Mouse (Mus musculus) embryonic facial prominence, embryonic 10.5 days (tissue): ENCODE data around the gene Aspg. TPM values are rescaled to one million over a fixed set of nuclear protein-coding genes. Genes with fewer than 3 reads are reported as not detected.
A peak's percentile ranks its signal among the peaks of the same experiment; 100 is the strongest.

Experiments used
- DNase-seq: peaks from one replicate; pipeline ENCODE4 v3.0.0-alpha.2; 2017; ENCODE audit warnings: low spot score
- H3K27ac ChIP-seq: fragments of 300-500 bp; sonication (generic); replicated peaks from 2 replicates; pipeline ENCODE4 v1.5.1; 2016; ENCODE audit warnings: mild to moderate bottlenecking
- H3K27me3 ChIP-seq: fragments of 300-500 bp; sonication (generic); replicated peaks from 2 replicates; pipeline ENCODE4 v1.6.1; 2016; ENCODE audit warnings: low read depth, mild to moderate bottlenecking; ENCODE audit not compliant: poor library complexity, severe bottlenecking
- H3K36me3 ChIP-seq: fragments of 300-500 bp; sonication (generic); replicated peaks from 2 replicates; pipeline ENCODE4 v1.6.1; 2016; ENCODE audit warnings: mild to moderate bottlenecking, moderate library complexity
- H3K4me1 ChIP-seq: fragments of 300-500 bp; sonication (generic); 2 replicates; pipeline ENCODE4 v1.6.1; 2016
- H3K4me3 ChIP-seq: fragments of 300-500 bp; sonication (generic); 2 replicates; pipeline ENCODE4 v1.5.1; 2016; ENCODE audit warnings: mild to moderate bottlenecking, moderate library complexity
- H3K9me3 ChIP-seq: fragments of 300-500 bp; sonication (generic); 2 replicates; pipeline ENCODE4 v1.6.1; 2016; ENCODE audit warnings: mild to moderate bottlenecking
- WGBS: fragments of 180-500 bp; shearing (Covaris S2); methylation state at CpG from one replicate; pipeline ENCODE4 v1.1.7; 2016; 5-methylcytosine and 5-hydroxymethylcytosine counted together
- polyA plus RNA-seq: library from polyadenylated mRNA; unstranded; fragments of >200 nt; fragmentation: Nextera tagmentation; extraction: Ambion mirVana; gene quantifications from 2 replicates; pipeline ENCODE4 v1.2.1, GENCODE M21; 2016

Gene Aspg
- polyA plus RNA-seq, 1 experiment from 2014 or later = 2.7 TPM

DNA sequence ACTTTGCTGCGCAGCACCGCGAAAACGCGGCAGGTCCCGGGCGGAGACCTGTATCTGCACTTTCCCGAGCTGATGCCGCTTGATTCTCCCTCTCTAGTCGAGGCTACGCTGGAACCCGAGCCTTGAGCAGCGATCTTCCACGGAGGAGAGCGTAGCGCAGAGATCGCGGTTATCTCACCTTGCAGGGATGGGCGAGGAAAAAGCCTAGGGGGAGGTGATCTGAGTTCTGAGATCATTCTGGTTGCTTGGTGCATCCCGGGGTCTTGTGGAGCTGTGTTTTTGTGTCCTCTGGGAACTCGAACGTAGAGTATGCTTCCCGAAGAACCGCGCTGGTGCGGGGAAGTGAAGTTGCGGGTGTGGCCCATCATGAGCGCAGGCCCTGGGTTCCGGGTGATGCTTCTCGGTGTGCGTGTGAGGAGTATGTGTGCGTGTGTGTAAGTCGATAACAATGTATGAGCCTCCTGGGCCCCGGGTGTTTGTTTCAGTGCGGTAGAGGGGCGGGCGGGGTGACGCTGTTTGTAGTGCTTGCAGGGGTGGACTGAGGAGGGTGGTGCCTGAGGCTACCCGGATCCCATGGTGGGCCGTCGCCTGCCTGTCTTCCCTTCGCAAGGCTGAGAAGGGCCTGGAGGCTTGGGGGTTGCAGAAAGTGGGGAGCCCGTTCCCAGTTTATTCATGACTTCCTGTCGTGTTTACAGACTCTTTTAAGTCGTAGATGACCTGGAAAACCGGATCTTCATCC, 38.1 kb downstream of the Aspg start:
- H3K27ac ChIP-seq = peak overlapping the region; percentile 44; the same call in 1 of the 2 replicates
- H3K9me3 ChIP-seq = no peaks in the 10 kb centered on the region
- WGBS = under 1% methylated on average over 46 of the region's 46 CpGs
- peak overlapping the region; percentile 74 for H3K4me3 ChIP-seq
- peak; percentile 38 for DNase-seq
- peaks cover 69% of the 10 kb centered on the region for H3K4me1 ChIP-seq
- 0 out of 2 replicates have a peak, but pooled peaks cover 5% of the 10 kb centered on the region for H3K36me3 ChIP-seq
- peaks cover 73% of the 10 kb centered on the region for H3K27me3 ChIP-seq

DNA sequence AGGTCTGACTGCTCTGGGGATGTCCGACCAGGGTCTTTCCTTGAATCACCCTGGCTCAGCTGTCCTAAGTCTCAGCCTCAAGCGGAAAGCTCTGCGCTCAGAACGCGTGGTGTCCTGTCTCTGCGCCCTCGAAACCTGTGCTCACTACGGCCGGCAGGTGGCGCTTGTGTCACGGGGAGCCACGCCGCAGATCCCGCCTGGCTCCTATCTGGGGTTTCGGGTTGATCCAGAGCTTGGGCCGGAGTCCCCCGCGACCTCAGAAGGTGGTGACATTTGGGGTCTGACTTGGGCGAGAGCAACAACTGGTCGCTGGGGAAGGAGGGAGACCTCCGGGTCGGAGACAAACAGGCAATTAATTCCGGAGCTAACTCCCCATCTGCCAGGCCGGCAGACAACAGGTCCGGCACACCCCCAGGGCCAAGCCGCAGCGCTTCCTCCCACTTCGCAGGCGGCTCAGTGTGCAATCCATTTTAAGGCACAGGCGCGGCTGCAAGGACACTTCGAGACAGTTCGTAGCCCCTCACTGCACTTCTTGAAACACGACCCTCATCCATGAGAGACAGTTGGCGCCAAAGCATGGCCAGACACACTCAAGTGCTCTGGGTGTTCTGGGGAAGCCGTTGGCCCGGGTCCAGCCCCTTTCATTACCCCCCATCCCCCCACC, 38.9 kb downstream of the Aspg start:
- peaks cover 71% of the 10 kb centered on the region for H3K27me3 ChIP-seq
- peak overlapping the region; percentile 87 for H3K27ac ChIP-seq
- WGBS = under 1% methylated on average over 37 of the region's 37 CpGs
- H3K4me3 ChIP-seq = peak overlapping the region; percentile 74
- H3K36me3 ChIP-seq = 0 out of 2 replicates have a peak, but pooled peaks cover 11% of the 10 kb centered on the region
- H3K9me3 ChIP-seq = no peaks in the 10 kb centered on the region
- DNase-seq = peak; percentile 92
- H3K4me1 ChIP-seq = peaks cover 77% of the 10 kb centered on the region

DNA sequence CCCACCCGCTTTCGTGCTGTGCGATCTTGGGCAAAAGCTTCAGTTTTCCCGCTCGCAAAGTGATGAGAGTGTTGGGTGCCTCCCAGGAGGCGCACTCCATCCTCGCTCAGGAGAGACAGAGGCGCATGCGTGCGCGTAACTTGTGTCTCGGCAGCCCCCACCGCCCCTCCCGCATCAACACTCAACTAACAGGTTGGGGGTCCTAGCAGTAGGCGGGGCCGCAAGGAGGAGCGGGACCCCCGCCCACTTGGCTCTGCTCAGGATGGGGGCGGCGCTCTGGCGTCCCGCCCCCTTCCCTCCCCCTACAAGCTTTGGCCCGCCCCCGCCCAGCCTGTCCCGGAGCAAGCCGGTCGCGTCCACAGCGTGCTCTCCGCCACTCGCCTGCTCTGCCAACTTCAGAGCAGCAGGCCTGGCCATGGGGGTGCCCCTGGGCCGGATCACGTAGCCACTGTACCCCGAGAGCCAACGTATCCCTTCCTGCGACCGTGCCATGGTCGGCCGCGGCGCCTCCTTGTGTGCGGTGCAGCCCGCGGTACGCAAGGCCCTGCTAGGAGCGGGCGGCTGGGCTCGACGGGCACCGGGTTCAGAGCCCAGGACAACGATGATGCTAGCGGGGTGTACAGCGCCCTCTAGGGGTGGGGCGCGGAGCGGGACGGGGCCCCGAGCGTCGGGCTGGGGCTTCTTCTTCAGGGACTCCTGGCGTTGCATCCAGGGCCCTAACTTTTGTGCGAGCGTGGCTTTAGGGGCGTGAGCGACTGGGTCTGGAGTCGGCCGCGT, 39.6 kb downstream of the Aspg start, which contains the start of gene Kif26a:
Gene Kif26a, plus strand, starts transcription at position 334 of the 777 bp plus-strand sequence.
- H3K27me3 ChIP-seq = peaks cover 64% of the 10 kb centered on the region
- H3K4me3 ChIP-seq = peak within 1 kb of the TSS; percentile 74
- 0 out of 2 replicates have a peak, but pooled peaks cover 11% of the 10 kb centered on the region for H3K36me3 ChIP-seq
- under 1% methylated on average over 68 of the region's 68 CpGs for WGBS
- H3K4me1 ChIP-seq = peaks cover 84% of the 10 kb centered on the region
- H3K9me3 ChIP-seq = no peaks in the 10 kb centered on the region
- DNase-seq = peak; percentile 90
- H3K27ac ChIP-seq = peak within 1 kb of the TSS; percentile 87

DNA sequence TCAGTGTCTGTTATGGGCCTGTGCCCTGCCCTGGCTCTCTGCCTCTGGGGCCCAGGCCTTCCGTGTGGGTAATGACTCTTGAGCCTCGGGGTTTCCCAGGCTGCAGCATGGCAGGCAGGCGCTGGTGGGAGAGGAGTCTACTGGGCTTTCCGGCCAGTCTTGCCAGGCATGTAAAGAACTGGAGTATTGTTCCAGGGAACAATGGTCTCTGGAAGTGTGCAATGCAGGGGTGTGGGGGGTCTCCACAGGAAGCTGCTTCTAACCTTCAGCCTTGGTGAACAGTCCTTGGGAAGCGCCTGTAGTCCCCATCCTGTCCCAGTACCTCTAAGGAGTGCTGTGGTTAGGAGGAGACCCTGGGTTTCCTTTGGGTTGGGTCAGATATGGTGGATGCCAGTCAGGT, 40.9 kb downstream of the Aspg start:
- Histone ChIP-seq H3K27ac (peak overlapping the region; percentile 87), H3K27me3 (peaks cover 51% of the 10 kb centered on the region), H3K9me3 (no peaks in the 10 kb centered on the region), H3K4me3 (peak overlapping the region; percentile 74), H3K36me3 (peaks cover 11% of the 10 kb centered on the region; the same call in 1 of the 2 replicates), H3K4me1 (peaks cover 94% of the 10 kb centered on the region)
- 22% methylated on average over 5 of the region's 5 CpGs for WGBS
- DNase-seq = no peak

DNA sequence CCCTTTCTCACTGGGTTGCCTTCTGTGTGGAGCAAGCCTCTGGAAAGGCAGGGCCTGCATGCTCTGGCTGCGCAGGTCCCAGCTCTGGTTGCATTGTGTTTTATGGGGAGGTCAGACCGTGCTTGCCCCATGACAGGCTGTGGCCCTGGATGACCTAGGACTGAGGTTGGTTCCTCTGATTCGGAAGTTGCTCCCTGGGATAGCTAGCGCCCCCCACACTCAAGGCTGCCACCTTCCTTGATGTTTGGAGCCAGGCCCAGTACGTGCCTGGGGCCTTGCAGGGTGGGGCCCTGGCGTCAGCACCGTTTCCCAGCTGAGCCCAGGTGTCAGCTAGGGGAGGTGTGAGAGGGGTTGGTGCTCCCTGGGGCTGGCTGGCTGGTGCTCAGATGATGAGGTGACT, 43.5 kb downstream of the Aspg start:
- Histone ChIP-seq H3K36me3 (peaks cover 13% of the 10 kb centered on the region; the same call in 1 of the 2 replicates), H3K27ac (peak overlapping the region; percentile 59), H3K27me3 (peaks cover 25% of the 10 kb centered on the region), H3K4me1 (peaks cover 100% of the 10 kb centered on the region), H3K9me3 (no peaks in the 10 kb centered on the region), H3K4me3 (no peak overlapping the region)
- WGBS = 59% methylated on average over 7 of the region's 7 CpGs
- no peak for DNase-seq

DNA sequence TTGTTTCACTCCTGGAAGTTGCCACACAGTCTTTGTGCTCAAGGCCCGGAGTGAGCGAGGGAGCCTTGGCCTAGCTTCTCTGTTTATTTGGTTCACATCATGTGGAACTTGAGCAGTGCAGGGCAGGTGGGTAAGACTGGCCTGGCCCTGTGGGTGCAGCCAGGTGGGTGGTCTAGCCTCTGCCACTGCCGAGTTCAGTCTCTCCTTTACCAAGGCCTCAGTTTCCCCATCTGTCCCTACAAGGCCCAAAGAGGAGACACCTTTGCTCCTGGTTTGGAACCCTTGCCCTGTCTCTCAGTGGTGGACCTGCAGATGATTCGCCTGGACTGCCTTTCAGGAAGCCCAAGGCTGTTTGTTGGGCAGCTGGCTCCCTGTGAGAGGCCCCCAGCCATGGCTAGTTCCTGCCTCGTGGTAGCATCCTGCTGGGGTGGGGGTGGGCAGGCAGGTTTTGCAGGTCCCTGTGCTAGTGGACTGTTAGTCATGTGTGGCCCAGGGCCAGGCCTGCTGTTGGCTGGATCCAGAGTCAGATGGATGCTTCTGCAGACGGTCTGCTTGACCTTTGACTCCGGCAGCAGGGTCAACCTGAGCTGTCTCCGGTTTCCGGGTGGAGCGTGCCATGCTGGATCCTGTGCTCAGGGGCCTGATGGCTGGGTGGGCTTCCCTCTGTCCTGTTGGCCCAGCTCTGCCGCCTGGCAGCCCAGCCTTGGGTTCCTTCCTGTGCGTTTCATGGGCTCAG, 44.9 kb downstream of the Aspg start:
- peaks cover 22% of the 10 kb centered on the region for H3K27me3 ChIP-seq
- H3K27ac ChIP-seq = peak overlapping the region; percentile 83
- 24% methylated on average over 12 of the region's 12 CpGs for WGBS
- peak overlapping the region; percentile 34; the same call in 1 of the 2 replicates for H3K4me3 ChIP-seq
- H3K4me1 ChIP-seq = peaks cover 100% of the 10 kb centered on the region
- H3K36me3 ChIP-seq = peaks cover 22% of the 10 kb centered on the region
- no peaks in the 10 kb centered on the region for H3K9me3 ChIP-seq
- DNase-seq = peak; percentile 64

DNA sequence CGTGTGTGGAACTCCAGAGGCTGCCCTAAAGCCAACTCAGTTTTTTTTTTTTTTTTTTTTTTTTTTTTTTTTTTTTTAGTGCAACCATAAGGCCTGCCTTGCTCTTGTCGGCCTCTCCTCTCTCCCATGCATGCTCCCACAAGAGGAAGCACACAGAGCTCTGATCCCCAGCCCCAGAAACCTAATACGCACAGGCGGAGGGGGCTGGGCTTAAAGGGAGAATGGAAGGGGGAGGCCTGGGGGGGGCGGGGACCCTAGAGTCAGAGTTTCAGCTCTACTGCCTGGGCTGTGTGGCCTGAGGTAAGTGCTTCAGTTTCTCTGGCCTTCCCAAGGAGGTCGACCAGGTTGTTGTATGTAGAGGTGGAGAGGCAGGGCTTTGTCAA, 45.5 kb downstream of the Aspg start:
- Histone ChIP-seq H3K9me3 (no peaks in the 10 kb centered on the region), H3K27me3 (peaks cover 18% of the 10 kb centered on the region), H3K27ac (peak overlapping the region; percentile 83), H3K4me3 (no peak overlapping the region; the same call in 1 of the 2 replicates), H3K4me1 (peaks cover 99% of the 10 kb centered on the region), H3K36me3 (peaks cover 25% of the 10 kb centered on the region)
- 23% methylated on average over 6 of the region's 6 CpGs for WGBS
- peak; percentile 75 for DNase-seq

DNA sequence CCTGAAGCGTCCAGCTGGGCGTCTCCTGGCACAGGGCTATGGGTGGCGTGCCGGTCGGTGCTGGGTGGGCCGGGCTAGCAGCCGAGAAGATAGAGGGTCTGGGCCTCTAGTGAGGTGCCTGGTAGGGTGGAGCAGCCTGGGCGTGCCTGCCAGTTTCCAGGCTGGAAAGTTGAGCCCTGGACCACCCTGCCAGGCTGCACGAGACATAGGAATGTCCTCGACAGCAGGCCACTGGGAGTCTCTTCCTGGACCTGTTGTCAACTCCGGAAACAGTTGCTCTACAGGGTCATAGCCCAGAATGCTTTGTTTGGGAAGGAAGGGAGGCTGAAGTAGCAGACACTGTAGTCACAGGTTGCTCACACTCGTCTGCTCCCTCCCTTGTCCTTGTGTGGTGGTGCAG, 47.1 kb downstream of the Aspg start:
- no peak for DNase-seq
- Histone ChIP-seq H3K36me3 (peaks cover 40% of the 10 kb centered on the region), H3K27me3 (peaks cover 2% of the 10 kb centered on the region; the same call in 1 of the 2 replicates), H3K4me1 (peaks cover 98% of the 10 kb centered on the region), H3K4me3 (no peak overlapping the region), H3K9me3 (no peaks in the 10 kb centered on the region), H3K27ac (peak overlapping the region; percentile 83)
- 66% methylated on average over 12 of the region's 12 CpGs for whole genome bisulfite sequencing

DNA sequence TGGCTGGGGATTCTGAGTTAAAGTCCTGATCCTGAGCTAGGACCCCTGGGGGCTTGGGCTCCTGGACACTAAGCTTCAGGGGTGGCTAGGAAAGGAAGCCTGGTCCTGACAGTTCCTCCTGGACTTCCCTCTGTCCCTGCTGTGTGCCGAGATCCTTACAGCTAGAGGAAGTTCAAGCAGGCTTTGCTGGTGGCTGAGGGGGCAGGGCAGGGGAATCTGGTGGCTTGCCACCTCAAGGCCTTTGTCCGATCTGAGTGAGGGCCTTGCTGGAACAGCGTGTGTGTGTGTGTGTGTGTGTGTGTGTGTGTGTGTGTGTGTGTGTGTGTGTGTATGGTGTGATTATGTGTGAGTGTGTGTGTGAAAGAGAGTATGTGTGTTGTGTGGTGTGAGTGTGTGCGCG, 48.0 kb downstream of the Aspg start:
- H3K36me3 ChIP-seq = peaks cover 45% of the 10 kb centered on the region
- no peaks in the 10 kb centered on the region for H3K27me3 ChIP-seq
- WGBS = 46% methylated on average over 5 of the region's 5 CpGs
- peaks cover 96% of the 10 kb centered on the region for H3K4me1 ChIP-seq
- no peak for DNase-seq
- no peak overlapping the region for H3K4me3 ChIP-seq
- H3K27ac ChIP-seq = peak overlapping the region; percentile 84
- no peaks in the 10 kb centered on the region for H3K9me3 ChIP-seq

DNA sequence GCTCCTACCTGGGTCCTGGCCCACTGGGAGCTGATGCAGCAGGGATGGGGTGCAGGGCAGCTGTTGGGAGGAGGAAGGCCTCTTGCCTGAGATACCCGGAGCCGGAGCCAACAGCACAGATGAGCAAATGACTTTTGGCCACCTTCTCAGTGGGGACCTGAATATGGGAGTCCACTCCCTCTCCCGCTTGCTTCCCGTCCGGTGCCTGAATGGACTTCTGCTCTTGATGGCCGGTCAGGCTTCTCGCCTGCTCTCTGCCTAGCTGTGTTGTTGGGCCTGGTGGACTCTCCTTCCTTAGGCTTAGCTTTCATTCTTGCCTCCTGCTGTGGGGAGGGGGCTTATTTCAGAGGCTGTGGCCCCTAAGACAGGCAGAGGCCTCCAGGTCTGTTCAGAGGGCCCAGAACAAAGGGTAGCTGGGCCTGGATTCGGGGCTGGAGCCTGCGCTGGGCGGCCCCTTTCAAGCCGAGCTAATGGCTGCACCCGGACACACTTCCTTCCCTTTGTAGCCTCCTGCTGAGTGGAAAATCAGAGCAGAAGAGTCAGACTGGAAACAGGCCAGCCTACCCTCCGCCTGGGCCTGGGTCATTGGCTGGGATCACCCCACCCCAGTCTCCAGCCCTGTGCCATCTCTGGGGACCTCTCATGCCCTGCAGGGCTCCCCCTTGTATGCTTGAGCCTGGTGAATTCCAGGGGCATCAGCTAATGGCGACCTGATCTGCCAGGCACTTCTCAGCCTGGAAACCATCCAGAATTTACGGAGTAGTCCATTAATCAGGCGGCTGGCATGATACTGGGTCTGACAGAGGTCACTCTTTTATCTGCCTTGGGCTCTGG, 49.0 kb downstream of the Aspg start:
- Histone ChIP-seq H3K27me3 (no peaks in the 10 kb centered on the region), H3K4me1 (peaks cover 86% of the 10 kb centered on the region), H3K36me3 (peaks cover 48% of the 10 kb centered on the region), H3K27ac (peak overlapping the region; percentile 84), H3K4me3 (no peak overlapping the region), H3K9me3 (no peaks in the 10 kb centered on the region)
- DNase-seq = no peak
- WGBS = 57% methylated on average over 16 of the region's 16 CpGs

DNA sequence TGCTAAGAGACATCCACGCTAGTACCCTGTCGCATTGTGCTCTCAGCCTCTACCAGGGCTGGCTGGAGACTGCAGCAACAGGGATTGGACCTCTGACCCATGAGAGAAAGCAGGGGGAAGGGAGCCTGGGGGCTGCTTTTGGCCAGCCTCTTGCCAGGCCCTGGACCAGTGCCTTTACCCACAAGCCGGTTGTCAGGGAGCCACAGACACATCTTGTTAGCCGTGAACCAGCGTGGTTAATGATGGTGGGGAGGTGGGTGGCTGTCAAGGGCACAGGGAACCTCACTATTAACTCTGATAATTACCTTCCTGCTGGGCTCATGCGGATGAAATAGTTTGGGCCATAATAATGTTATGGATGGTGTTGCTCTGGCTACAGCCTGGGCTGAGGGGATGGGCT, 50.3 kb downstream of the Aspg start:
- WGBS = 81% methylated on average over 6 of the region's 6 CpGs
- peaks cover 83% of the 10 kb centered on the region for H3K4me1 ChIP-seq
- no peak overlapping the region for H3K4me3 ChIP-seq
- H3K27ac ChIP-seq = peak overlapping the region; percentile 31
- no peak for DNase-seq
- no peaks in the 10 kb centered on the region for H3K27me3 ChIP-seq
- peaks cover 59% of the 10 kb centered on the region for H3K36me3 ChIP-seq
- no peaks in the 10 kb centered on the region for H3K9me3 ChIP-seq
